11 mouse cellular contexts compared by ENCODE assay signal in genomic region chr12:111692899-111693298, GRCm38 (mm10). TPM values are rescaled to one million over a fixed set of nuclear protein-coding genes. Genes with fewer than 3 reads are reported as not detected.
DNase-seq lines count a peak whose midpoint lies in the region; ATAC-seq and TF ChIP-seq lines count a peak whose summit lies in the region.
"Had no signal": no experiment of that assay in that cellular context is flagged by ENCODE, and none has a peak within 500 bp of the region (broad histone marks: within the 10 kb centered on the region; RNA-seq: fewer than 3 reads in every experiment).

No protein-coding gene starts in this region.

- no peaks in the 10 kb centered on the region for H3K9me3 ChIP-seq in lung, embryonic 15.5 days
- H3K9me3 ChIP-seq in forebrain, embryonic 12.5 days = no peaks in the 10 kb centered on the region
- H3K9me3 ChIP-seq in intestine, postnatal 0 days (ENCODE audit: control insufficient read depth) = no peaks in the 10 kb centered on the region
- H3K9me3 ChIP-seq in neural tube, embryonic 15.5 days (replicated peaks) = no peaks in the 10 kb centered on the region
- H3K9me3 ChIP-seq: heart, embryonic 12.5 days had no signal

- no peak for ATAC-seq in lung, embryonic 15.5 days (ENCODE audit: borderline replicate concordance, extremely low read depth, low FRiP score, low TSS enrichment)
- ATAC-seq in forebrain, embryonic 12.5 days (ENCODE audit: low FRiP score) = no peak
- ATAC-seq in intestine, postnatal 0 days = no peak
- ATAC-seq in neural tube, embryonic 15.5 days (ENCODE audit: low FRiP score) = no peak
- no peak for ATAC-seq in megakaryocyte progenitor cell, adult 5-6 weeks (replicated peaks; ENCODE audit: poor library complexity)

- H3K27ac ChIP-seq in lung, embryonic 15.5 days = peak overlapping the region; percentile 84; the same call in 1 of the 2 replicates
- peak overlapping the region; percentile 99 for H3K27ac ChIP-seq in forebrain, embryonic 12.5 days
- peak overlapping the region; percentile 70; the same call in 1 of the 2 replicates for H3K27ac ChIP-seq in intestine, postnatal 0 days (ENCODE audit: low read depth, low read length)
- H3K27ac ChIP-seq in neural tube, embryonic 15.5 days (replicated peaks) = peak overlapping the region; percentile 90

- H3K27me3 ChIP-seq in lung, embryonic 15.5 days = no peaks in the 10 kb centered on the region
- no peaks in the 10 kb centered on the region for H3K27me3 ChIP-seq in forebrain, embryonic 12.5 days
- H3K27me3 ChIP-seq in intestine, postnatal 0 days (replicated peaks; ENCODE audit: control insufficient read depth, insufficient read depth, low read length) = no peaks in the 10 kb centered on the region
- H3K27me3 ChIP-seq in neural tube, embryonic 15.5 days (replicated peaks) = no peaks in the 10 kb centered on the region
- H3K27me3 ChIP-seq: heart, embryonic 12.5 days had no signal

- H3K4me2 ChIP-seq in lung, embryonic 15.5 days = no peak overlapping the region
- peak overlapping the region; percentile 47; the same call in 1 of the 2 replicates for H3K4me2 ChIP-seq in forebrain, embryonic 12.5 days
- H3K4me2 ChIP-seq in intestine, postnatal 0 days (replicated peaks; ENCODE audit: low read depth) = no peak overlapping the region
- no peak overlapping the region for H3K4me2 ChIP-seq in neural tube, embryonic 15.5 days

- no peaks in the 10 kb centered on the region for H3K36me3 ChIP-seq in lung, embryonic 15.5 days
- no peaks in the 10 kb centered on the region for H3K36me3 ChIP-seq in forebrain, embryonic 12.5 days (replicated peaks)
- H3K36me3 ChIP-seq in intestine, postnatal 0 days (ENCODE audit: control insufficient read depth, insufficient read depth) = no peaks in the 10 kb centered on the region
- H3K36me3 ChIP-seq in neural tube, embryonic 15.5 days = no peaks in the 10 kb centered on the region
- H3K36me3 ChIP-seq: heart, embryonic 12.5 days had no signal

- no peak for DNase-seq in lung, postnatal 14 days
- DNase-seq in ovary, postnatal 10 days (ENCODE audit: low spot score) = no peak
- DNase-seq in right cerebral cortex, postnatal 14 days = no peak
- DNase-seq: lung, postnatal 36 days; right cerebral cortex, adult 18-20 months had no signal

- H3K9ac ChIP-seq in lung, embryonic 15.5 days = no peak overlapping the region
- H3K9ac ChIP-seq in forebrain, embryonic 12.5 days = peak overlapping the region; percentile 40
- H3K9ac ChIP-seq in intestine, postnatal 0 days (ENCODE audit: low read depth, low read length) = 0 out of 2 replicates have a peak overlapping the region, but pooled peaks have one; percentile 7
- H3K9ac ChIP-seq in neural tube, embryonic 15.5 days (replicated peaks) = no peak overlapping the region

- no peak for TF ChIP-seq CTCF in intestine, postnatal 0 days (IDR thresholded peaks at IDR 0.05; ENCODE audit: low read depth)

- no peak overlapping the region for H3K4me3 ChIP-seq in lung, embryonic 15.5 days
- H3K4me3 ChIP-seq in forebrain, embryonic 12.5 days (replicated peaks) = no peak overlapping the region
- H3K4me3 ChIP-seq in intestine, postnatal 0 days (ENCODE audit: low read depth, low read length) = no peak overlapping the region
- H3K4me3 ChIP-seq in neural tube, embryonic 15.5 days (replicated peaks) = no peak overlapping the region
- H3K4me3 ChIP-seq: heart, embryonic 12.5 days had no signal

- peaks cover 53% of the 10 kb centered on the region for H3K4me1 ChIP-seq in lung, embryonic 15.5 days
- H3K4me1 ChIP-seq in forebrain, embryonic 12.5 days = peaks cover 80% of the 10 kb centered on the region
- peaks cover 28% of the 10 kb centered on the region for H3K4me1 ChIP-seq in intestine, postnatal 0 days (replicated peaks; ENCODE audit: control insufficient read depth, insufficient read depth, low read length)
- H3K4me1 ChIP-seq in neural tube, embryonic 15.5 days = peaks cover 66% of the 10 kb centered on the region

- 89% methylated on average over 5 of the region's 5 CpGs for WGBS in lung, embryonic 15.5 days
- WGBS in forebrain, embryonic 12.5 days = 63% methylated on average over 5 of the region's 5 CpGs
- 87% methylated on average over 5 of the region's 5 CpGs for WGBS in intestine, postnatal 0 days
- WGBS in neural tube, embryonic 15.5 days = 52% methylated on average over 5 of the region's 5 CpGs

RNA-seq across cellular contexts. Expression of gene Trmt61a, which starts 15.0 kb away (rescaled TPM):
- polyA plus RNA-seq in lung, embryonic 15.5 days (2015; fragmentation: Nextera tagmentation; extraction: Ambion mirVana) = 11.1 and 13.7 TPM in 2 replicates
- polyA plus RNA-seq in forebrain, embryonic 12.5 days (2016; fragmentation: Nextera tagmentation; extraction: Ambion mirVana) = 15.4 and 16.7 TPM in 2 replicates
- polyA plus RNA-seq in intestine, postnatal 0 days (2015; fragmentation: Nextera tagmentation; extraction: Ambion mirVana) = 5.6 TPM in 2 replicates
- polyA plus RNA-seq in neural tube, embryonic 15.5 days (2015; fragmentation: Nextera tagmentation; extraction: Ambion mirVana) = 9.6 and 10.8 TPM in 2 replicates
- 8.6 and 8.8 TPM in 2 replicates for total RNA-seq in megakaryocyte progenitor cell, adult 5-6 weeks (2015)
- total RNA-seq in megakaryocyte progenitor cell, adult 5-6 weeks (2017) = 8.0 and 11.2 TPM in 2 replicates

RNA-seq across cellular contexts. Expression of gene Bag5, which starts 20.2 kb away (rescaled TPM):
- 49.4 and 52.2 TPM in 2 replicates for polyA plus RNA-seq in lung, embryonic 15.5 days (2015; fragmentation: Nextera tagmentation; extraction: Ambion mirVana)
- 59.0 and 62.7 TPM in 2 replicates for polyA plus RNA-seq in forebrain, embryonic 12.5 days (2016; fragmentation: Nextera tagmentation; extraction: Ambion mirVana)
- polyA plus RNA-seq in intestine, postnatal 0 days (2015; fragmentation: Nextera tagmentation; extraction: Ambion mirVana) = 29.6 and 32.1 TPM in 2 replicates
- 61.5 and 65.2 TPM in 2 replicates for polyA plus RNA-seq in neural tube, embryonic 15.5 days (2015; fragmentation: Nextera tagmentation; extraction: Ambion mirVana)
- 23.6 and 25.8 TPM in 2 replicates for total RNA-seq in megakaryocyte progenitor cell, adult 5-6 weeks (2015)
- total RNA-seq in megakaryocyte progenitor cell, adult 5-6 weeks (2017) = 29.2 and 46.3 TPM in 2 replicates

RNA-seq across cellular contexts. Expression of gene Apopt1, which starts 20.2 kb away (rescaled TPM):
- polyA plus RNA-seq in lung, embryonic 15.5 days (2015; fragmentation: Nextera tagmentation; extraction: Ambion mirVana) = 43.7 and 47.9 TPM in 2 replicates
- 55.0 and 56.0 TPM in 2 replicates for polyA plus RNA-seq in forebrain, embryonic 12.5 days (2016; fragmentation: Nextera tagmentation; extraction: Ambion mirVana)
- polyA plus RNA-seq in intestine, postnatal 0 days (2015; fragmentation: Nextera tagmentation; extraction: Ambion mirVana) = 42.6 and 44.8 TPM in 2 replicates
- 58.5 and 58.8 TPM in 2 replicates for polyA plus RNA-seq in neural tube, embryonic 15.5 days (2015; fragmentation: Nextera tagmentation; extraction: Ambion mirVana)
- total RNA-seq in megakaryocyte progenitor cell, adult 5-6 weeks (2015) = 67.5 and 72.1 TPM in 2 replicates
- total RNA-seq in megakaryocyte progenitor cell, adult 5-6 weeks (2017) = 54.7 and 55.7 TPM in 2 replicates

RNA-seq across cellular contexts. Expression of gene Ckb, which starts 20.8 kb away (rescaled TPM):
- 252 and 268 TPM in 2 replicates for polyA plus RNA-seq in lung, embryonic 15.5 days (2015; fragmentation: Nextera tagmentation; extraction: Ambion mirVana)
- 2,395 and 2,485 TPM in 2 replicates for polyA plus RNA-seq in forebrain, embryonic 12.5 days (2016; fragmentation: Nextera tagmentation; extraction: Ambion mirVana)
- polyA plus RNA-seq in intestine, postnatal 0 days (2015; fragmentation: Nextera tagmentation; extraction: Ambion mirVana) = 628 and 645 TPM in 2 replicates
- polyA plus RNA-seq in neural tube, embryonic 15.5 days (2015; fragmentation: Nextera tagmentation; extraction: Ambion mirVana) = 1,500 and 1,731 TPM in 2 replicates
- total RNA-seq in megakaryocyte progenitor cell, adult 5-6 weeks (2015) = 0.85 and 1.8 TPM in 2 replicates
- total RNA-seq in megakaryocyte progenitor cell, adult 5-6 weeks (2017) = 2.0 and 4.1 TPM in 2 replicates

Comparison
In these comparisons a context has a peak if more than half of its experiments do, and no peak if none do; other contexts are left out.
1. H3K9ac ChIP-seq: peak in forebrain, embryonic 12.5 days (single experiment) and intestine, postnatal 0 days (single experiment); none in lung, embryonic 15.5 days (single experiment) and neural tube, embryonic 15.5 days (single experiment).
2. Peak in every context shown above with its lines, with median percentiles within 50 percentile points of each other: H3K27ac ChIP-seq.